Mouse (Mus musculus) bone marrow, adult 2 months (tissue): ENCODE measurements around the gene Rnpc3.
A peak's percentile ranks its signal among the peaks of the same experiment; 100 is the strongest.

ENCODE experiments used
- CTCF ChIP-seq: fragments of 200-500 bp; IDR thresholded peaks from 2 replicates; pipeline ENCODE4 v1.5.1; 2011; ENCODE audit warnings: low read length, control low read depth; ENCODE audit not compliant: control insufficient read depth, insufficient read depth
- POLR2A ChIP-seq: fragments of 200-500 bp; IDR thresholded peaks from 2 replicates; pipeline ENCODE4 v1.6.1; 2011; ENCODE audit warnings: low read depth, mild to moderate bottlenecking, control low read depth, low read length, borderline replicate concordance; ENCODE audit not compliant: control insufficient read depth

- peak; percentile 77 for TF ChIP-seq CTCF
- no peak for TF ChIP-seq POLR2A
Measured at GRCm38 (mm10) chr3:113656940-113657339, 27.0 kb upstream of the Rnpc3 start.
